Mouse (Mus musculus) 416B (cell line): Measurements from ENCODE around the gene Hs3st3b1.

Experiments used
- DNase-seq: peaks from one replicate; pipeline ENCODE4 v3.0.0; 2011; ENCODE audit warnings: low read depth

The Hs3st3b1 gene

GRCm38 (mm10) chr11:63922091-63922621 is at the start of gene Hs3st3b1:
Gene Hs3st3b1, minus strand, starts transcription at chr11:63922290.
- DNase-seq, result no peak

GRCm38 (mm10) chr11:63971462-63971861 is 49.4 kb upstream of the Hs3st3b1 start:
- DNase-seq, result no peak

- DNase-seq, result no peak
These were observed 48.7 kb upstream of the Hs3st3b1 start for GRCm38 (mm10) chr11:63970818-63971217.

DNA sequence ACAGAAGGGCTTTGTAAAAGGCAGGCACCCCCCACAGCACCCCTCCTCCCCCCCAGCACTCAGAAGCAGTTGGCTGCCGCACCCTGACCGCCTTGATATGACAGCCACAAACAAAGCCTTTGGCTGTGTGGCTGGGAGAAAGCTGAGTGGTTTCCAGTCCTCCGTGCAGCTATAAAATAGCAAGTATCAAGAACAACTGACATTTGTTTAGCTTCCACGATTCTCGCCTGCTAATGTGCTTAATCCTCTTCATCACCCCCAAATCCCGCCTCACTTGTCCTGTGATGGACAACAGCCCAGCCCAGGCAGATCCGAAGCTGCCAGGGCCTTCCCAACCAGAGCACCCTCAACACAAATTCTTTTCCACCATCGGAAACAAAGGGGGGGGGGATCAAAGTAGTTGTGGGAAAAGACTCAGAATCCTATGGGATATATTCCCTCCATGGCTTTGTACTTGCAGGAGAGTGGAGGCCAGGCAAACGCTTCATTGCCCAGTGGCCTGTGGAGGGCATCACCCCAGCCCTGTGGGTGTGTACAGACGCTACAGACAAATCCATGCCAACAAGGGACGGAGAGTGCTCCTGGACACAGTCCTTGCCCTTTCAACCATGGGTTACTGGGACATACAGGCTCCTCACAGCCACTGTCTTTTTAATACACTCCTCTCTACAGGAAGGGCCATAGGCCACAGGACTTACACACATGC is 47.3 kb upstream of the Hs3st3b1 start:
- peak; percentile 9 for DNase-seq

GRCm38 (mm10) chr11:63968388-63969035 is 46.4 kb upstream of the Hs3st3b1 start:
- no peak for DNase-seq

GRCm38 (mm10) chr11:63967641-63968387 is 45.7 kb upstream of the Hs3st3b1 start:
- no peak for DNase-seq

DNA sequence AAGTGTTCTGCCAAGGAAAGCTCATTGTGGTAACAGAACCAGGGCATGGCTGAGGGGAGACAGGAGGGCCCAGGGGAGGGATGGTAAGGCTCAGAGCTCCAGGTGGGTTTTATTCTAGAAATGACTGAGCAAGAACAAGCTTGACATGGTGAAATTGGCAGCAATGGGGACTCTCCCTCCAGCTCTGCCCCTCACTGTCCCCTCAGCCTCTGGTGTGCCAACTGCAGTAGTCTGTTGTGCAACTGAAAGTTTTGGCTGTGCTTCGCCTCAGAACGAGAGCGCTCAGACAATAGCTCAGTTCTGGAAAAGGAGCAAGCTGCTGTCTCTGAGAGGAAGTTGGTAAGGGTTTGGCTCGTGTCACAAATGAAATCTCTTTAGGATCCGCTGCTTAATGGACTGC is 43.3 kb upstream of the Hs3st3b1 start:
- DNase-seq, result no peak

DNA sequence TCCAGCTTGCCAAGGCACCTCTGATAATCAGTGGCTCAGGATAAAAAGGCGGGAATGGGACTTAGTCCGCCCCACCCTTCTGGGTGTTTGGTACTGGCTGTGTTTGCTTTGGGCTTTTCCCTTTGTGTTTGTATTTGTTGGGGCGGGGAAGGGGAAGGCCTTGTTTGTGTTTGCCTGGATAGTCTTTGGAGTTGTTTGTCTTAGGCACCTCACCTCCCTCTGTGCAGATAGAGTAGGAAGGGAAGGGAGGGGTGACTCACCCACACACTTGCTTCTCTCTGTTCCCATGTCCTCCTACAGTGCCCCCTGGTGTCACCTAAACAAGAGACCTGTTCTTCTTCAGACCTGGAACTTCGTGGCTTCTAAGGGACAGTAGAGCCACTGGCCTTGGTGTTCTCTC is 35.1 kb upstream of the Hs3st3b1 start:
- peak; percentile 70 for DNase-seq

- no peak for DNase-seq
These were observed 34.7 kb upstream of the Hs3st3b1 start for GRCm38 (mm10) chr11:63956748-63957147.

DNA sequence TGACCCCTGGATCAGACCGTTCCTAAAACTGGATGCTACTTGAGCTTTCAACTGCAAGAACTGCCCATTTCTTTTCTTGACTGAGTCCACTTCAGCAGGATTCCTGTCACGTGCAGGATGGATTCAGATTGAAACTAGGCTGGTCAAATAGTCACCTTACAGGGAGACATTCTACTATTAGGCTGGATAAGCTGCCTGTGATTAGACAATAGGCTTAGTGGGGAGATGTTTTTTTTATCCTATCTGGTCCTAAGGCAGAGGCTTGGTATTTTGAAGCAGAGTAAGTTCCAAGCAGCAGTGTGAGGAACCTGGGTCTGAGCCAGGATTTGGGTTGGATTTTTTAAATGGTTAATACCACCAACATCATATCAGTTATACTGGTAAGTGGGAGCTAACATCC is 31.8 kb upstream of the Hs3st3b1 start:
- no peak for DNase-seq

DNA sequence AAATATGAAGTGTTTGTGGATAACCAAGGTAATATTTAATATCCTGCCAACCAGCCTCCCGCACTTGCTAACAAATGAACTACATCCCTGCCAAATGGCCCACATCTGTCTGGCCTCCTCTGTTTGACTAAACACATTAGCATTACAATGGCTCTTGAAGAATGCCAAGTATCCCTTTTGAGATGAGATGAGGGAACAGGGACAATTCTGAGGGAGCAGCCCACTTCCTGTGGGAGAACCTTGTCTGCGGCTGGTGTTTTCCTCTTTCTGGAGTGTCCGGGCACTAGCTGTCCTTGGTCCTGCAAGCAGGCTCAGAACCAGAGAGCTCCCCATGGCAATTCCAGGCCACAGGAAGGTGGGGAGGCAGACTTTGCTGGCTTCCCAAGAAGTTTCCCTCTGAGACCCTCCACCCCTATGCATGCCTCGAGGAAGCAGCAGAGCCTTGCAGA is 30.7 kb upstream of the Hs3st3b1 start:
- no peak for DNase-seq

DNA sequence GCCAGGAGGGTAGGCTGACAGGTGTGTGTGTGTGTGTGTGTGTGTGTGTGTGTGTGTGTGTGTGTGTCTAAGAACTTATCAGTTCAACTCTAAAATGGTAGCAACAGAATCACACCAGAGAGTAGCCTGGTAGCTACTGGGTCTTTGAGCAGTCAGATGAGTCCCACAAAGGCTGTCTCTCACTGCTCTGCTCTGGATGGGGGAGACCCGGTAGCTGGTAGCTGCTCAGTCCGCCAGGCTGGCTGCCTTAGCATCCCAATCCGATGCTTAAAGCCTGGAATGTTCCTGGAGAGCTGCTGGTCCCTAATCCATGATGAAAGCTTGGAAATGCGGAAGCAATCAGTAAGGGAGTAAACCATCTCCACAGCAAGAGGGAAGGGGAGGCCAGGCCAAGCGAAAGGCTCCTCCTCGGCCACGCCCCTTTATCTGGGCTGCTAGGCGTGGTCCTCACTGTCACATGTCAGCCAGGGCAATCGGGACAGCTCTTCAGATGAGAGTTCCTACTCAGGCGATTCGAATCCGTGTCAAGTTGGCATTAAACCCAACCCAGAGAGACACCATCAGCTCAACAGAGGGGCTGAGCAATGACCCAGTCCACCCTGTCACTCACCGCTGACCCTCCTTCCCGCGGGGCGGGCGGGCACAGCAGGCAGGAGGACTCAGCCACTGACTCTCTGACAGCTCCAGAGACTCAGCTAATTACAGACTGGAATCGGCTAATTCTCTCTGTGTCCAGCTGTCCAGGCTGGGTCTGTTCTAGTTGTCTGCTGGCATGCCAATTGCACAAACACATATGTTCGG is 29.9 kb upstream of the Hs3st3b1 start:
- DNase-seq, result no peak

- no peak for DNase-seq
These were observed 26.3 kb upstream of the Hs3st3b1 start for GRCm38 (mm10) chr11:63948371-63948770.

DNA sequence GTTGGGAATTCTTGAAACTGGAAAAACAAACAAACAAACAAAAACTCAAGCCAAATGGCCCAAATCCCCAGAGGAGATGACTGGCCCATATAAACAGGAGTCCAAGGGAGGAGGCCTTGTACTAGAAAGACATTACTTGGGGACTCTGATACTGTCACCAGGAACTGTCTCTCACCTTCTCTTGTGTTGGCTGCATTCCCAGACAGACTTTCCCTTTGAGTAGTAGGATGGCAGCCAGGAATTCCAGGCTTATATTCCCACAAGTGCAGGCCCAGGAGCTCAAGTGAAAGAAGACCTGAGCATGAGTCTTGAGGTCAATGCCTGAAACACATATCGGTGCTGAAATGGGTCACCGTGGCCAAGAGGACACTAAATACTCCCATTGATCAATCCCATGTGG is 24.9 kb upstream of the Hs3st3b1 start:
- DNase-seq, result no peak

GRCm38 (mm10) chr11:63943947-63944346 is 21.9 kb upstream of the Hs3st3b1 start:
- DNase-seq, result no peak

GRCm38 (mm10) chr11:63943268-63943890 is 21.3 kb upstream of the Hs3st3b1 start:
- no peak for DNase-seq

DNA sequence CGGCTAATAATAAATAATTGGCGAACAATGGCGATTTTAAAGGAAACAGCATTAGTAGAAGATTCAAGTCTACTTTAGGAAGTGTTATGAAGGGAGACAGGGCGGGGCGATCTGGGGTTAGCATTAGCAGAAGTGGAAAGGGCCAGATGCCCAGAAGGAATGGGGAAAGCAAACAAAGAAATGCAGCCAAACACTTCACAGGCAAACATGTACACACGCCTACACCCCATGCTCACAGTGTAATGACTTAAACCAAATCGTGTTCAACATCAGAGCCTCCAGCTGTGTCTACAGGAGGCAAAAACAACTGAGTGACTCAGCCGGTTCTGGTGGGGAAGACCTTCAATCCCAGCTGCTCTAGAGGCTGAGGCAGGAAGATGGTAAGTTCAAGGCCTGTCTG is 20.1 kb upstream of the Hs3st3b1 start:
- peak; percentile 3 for DNase-seq

GRCm38 (mm10) chr11:63936641-63937040 is 14.6 kb upstream of the Hs3st3b1 start:
- DNase-seq, result no peak

- DNase-seq, result no peak
These were observed 4.8 kb upstream of the Hs3st3b1 start for GRCm38 (mm10) chr11:63926901-63927300.

DNA sequence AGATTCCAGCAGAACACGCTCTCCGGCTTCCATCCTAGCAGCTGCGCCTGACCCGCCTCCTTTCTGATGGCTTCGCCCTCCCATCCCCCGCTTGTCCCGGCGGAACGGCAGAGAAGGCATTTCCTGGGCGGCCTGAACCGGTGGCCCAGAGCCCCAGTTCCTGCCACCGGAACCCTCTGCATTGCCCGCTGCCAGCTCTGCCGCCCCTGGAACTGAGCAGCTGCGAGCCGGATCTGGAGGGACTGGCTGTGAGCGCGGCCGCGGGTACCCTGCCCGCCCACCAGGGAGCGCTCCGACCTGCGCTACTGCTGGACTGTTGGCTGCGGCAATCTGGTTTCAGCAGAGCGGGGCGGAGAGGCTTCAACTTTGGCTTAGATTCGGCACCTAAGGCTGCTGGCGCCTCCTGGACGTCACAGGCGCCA is 3.1 kb upstream of the Hs3st3b1 start:
- no peak for DNase-seq

GRCm38 (mm10) chr11:63924286-63924930 is 2.3 kb upstream of the Hs3st3b1 start:
- no peak for DNase-seq
